Mouse (Mus musculus) liver, adult 2 months (tissue): ENCODE measurements around the gene Fignl1.

Experiments used
- CTCF ChIP-seq: fragments of 200-500 bp; IDR thresholded peaks from 2 replicates; pipeline ENCODE4 v1.5.1; 2011; ENCODE audit warnings: low read depth, low read length, control low read depth
- POLR2A ChIP-seq: fragments of 200-500 bp; IDR thresholded peaks from 2 replicates; pipeline ENCODE4 v1.6.1; 2011; ENCODE audit warnings: low read length, control low read depth; ENCODE audit not compliant: insufficient read depth; ENCODE audit errors: extremely low read depth

GRCm38 (mm10) chr11:11839874-11840273, 31.1 kb upstream of the Fignl1 start:
- TF ChIP-seq CTCF (no peak), POLR2A (no peak)
